Mouse (Mus musculus) CD4-positive helper T cell, adult 2 months (primary cell): ENCODE data around the gene Hfe2.

Experiments used
- DNase-seq: peaks from one replicate; pipeline ENCODE4 v3.0.0-alpha.2; 2012; ENCODE audit warnings: low read depth, missing footprints, low spot score

The Hfe2 gene

DNA sequence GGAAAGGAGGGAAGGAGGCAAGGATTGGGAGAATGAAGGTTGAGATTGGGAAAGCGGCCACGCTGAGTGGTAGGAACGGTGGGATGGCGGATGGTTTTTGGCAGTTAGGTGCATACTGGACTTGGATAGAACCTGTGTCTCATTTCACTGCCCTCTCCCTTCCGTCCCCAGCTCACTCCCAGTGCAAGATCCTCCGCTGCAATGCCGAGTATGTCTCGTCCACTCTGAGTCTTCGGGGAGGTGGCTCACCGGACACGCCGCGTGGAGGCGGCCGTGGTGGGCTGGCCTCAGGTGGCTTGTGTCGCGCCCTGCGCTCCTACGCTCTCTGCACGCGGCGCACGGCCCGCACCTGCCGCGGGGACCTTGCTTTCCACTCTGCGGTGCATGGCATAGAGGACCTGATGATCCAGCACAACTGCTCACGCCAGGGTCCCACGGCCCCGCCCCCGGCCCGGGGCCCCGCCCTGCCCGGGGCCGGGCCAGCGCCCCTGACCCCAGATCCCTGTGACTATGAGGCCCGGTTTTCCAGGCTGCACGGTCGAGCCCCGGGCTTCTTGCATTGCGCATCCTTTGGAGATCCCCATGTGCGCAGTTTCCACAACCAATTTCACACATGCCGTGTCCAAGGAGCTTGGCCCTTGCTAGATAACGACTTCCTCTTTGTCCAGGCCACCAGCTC lies 2.0 kb downstream of the Hfe2 start:
- DNase-seq, result no peak

DNA sequence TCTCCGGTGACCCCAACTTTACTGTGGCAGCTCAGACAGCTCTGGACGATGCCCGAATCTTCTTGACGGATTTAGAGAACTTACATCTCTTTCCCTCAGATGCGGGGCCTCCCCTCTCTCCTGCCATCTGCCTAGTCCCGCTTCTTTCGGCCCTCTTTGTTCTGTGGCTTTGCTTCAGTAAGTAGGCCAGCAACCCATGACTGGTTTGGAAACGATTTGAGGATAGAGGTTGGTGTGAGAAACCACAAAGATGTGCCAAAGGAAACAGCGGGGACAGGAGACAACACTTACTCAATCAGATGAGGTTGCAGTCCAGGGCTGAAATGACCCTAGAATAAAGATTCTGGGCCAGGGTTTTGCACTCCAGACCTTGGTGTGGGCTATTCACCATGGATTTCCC lies 3.5 kb downstream of the Hfe2 start:
- no peak for DNase-seq

DNA sequence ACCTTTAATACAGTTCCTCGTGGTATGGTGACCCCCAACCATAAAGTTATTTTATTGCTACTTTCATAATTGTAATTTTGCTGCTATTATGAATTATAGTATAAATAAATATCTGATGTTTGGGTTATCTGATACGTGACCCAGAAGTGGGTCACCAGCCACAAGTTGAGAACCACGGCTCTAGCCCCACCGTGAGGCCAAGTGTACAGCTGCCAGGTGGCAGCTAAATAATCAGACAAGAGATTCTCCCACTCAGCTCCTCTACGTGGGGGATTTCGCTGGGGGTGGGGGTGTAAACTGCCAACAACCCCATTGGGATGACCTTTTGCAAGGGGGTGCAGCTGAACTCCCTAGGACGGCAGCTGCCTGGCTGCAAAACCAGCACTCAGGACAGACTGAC lies 7.1 kb downstream of the Hfe2 start:
- DNase-seq, result no peak

DNA sequence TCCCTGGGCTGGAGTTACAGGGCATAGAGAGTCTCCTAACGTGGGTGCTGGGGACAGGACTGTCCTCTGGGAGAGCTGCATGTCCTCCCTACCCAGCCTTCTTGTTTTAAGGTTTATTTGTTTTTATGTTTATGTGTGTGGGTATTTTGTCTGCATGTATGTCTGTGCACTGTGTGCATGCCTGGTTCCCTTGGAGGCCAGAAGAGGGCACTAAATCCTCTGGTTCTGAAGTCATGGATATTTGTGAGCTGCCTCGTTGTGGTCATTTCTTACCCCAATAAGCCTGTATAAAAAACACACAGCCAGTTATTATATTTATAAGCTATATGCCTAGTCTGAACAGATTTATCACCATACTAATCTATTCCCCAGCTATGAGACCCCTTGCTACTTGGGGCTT lies 9.3 kb downstream of the Hfe2 start:
- DNase-seq, result no peak

DNA sequence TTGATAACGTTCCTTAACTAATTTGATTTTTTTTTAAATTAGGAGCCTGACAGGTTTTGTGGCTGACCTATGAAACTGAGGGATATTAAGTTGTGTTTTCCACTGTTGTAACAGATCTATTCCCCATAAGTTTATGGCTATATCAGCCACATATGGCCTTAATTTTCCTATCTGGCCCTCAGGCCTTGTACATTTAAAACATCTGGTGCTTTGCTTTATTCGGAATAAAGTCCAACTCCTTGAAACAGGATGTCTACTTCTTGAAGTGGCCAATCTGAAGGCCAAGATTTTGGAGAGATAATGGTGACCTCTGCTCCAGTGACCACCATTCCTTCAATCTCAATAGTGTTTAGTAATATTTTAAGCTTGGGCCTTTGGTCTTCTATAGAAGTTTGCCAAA lies 14.3 kb downstream of the Hfe2 start:
- DNase-seq, result no peak

DNA sequence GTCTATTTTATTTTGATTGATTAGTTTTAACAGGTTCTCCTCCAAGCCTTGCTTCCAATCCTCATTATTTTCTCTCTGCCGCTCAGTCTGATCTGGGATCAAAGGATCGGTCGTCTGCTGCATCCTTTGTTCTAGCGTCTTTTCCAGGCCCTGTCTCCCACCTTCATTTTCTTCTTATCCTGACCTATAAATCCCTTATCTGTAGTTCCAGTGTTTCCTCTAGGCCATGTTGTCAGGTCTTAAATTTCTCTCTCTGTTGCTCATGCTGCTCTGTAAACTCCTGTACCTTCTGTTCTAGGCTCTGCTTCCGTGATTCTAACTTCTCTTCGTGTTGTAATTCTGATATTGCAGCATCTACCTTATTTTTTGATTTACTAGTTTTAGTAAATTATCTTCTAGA lies 15.8 kb downstream of the Hfe2 start:
- no peak for DNase-seq

DNA sequence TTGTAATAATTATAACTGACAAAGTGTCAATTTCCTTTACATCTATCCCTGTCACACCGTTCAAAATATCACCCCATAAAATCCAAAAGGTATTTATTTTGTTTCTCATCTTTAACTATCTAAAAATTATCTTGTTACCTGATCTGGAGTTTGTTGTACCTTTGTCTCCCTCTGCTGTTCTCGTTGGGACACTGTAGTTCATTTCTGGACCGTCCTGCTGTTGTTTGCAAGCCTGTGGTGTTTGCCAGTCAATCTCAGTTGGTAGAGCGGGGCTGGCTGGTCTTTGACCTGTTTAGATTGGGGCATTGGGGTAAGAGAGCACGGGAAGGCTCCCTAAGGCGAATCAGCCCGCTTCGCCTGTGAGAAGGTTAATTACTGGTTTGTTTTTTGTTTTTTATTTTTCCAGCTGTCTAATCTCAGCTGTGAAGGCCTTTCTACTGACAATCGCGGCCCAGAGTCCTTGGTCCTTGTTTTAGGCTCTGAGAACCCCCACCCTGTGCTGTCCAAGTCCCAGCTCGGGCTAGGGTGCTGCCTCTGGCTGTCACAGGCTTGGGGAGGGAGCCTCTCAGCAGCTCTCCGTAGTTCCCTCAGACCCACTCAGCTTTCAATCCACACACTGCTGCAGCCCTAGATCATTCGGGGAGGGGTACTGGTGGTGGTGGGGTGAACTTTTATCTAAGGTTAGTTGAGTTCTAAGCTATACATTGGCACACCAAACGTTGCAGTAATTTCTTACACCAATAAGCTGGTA lies 16.5 kb downstream of the Hfe2 start:
- peak; percentile 24 for DNase-seq

DNA sequence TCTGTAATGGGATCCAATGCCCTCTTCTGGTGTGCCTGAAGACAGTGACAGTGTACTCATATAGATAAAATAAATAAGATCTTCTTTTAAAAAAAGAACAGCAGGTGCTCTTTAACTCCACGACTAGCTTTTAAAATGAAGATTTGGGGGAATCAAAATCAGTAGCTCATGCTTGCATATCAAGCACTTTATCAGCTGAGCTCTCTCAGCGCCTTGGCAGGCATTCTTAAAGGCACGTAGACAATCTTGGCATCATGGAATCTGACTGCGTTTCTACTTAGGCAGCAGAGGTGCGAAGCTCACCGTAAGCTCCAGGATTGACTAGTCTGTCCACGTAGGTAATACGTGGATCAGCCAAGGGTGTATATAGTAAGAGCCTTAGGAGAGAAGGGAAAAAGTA lies 17.6 kb downstream of the Hfe2 start:
- no peak for DNase-seq

DNA sequence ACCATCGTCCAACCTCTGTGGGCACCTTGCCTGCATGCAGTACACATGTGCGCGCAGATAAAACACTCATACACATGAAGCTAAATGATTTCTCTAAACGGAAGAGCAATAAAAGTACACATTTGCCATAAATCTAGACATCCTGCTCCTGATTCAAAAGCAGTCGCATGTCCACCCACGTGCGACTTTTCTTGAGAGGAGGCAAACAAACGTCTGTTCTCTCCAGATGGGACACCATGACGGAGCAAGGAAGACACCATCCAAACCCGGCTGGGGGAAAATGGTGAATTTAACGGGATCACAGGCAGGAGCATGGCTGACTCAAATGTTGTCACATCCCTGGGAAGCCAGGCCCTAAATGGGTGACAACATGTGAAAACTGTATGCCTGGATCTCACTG lies 18.4 kb downstream of the Hfe2 start:
- DNase-seq, result no peak

DNA sequence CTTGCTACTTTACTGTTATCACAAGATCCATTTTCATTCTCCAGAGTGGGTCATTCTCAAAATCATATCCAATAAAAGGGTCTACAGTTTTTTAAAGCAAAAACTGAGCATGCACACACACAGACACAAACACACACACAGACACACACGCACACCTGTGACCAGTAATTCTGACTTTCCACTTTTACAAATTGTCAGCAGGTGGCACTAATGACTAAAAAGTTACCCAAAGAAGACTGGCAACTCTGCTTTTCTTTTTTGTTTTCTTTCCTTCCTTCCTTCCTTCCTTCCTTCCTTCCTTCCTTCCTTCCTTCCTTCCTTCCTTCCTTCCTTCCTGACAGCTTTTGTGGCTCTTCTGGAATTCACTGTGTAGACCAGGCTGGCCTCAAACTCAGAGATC lies 20.6 kb downstream of the Hfe2 start:
- DNase-seq, result peak; percentile 29

DNA sequence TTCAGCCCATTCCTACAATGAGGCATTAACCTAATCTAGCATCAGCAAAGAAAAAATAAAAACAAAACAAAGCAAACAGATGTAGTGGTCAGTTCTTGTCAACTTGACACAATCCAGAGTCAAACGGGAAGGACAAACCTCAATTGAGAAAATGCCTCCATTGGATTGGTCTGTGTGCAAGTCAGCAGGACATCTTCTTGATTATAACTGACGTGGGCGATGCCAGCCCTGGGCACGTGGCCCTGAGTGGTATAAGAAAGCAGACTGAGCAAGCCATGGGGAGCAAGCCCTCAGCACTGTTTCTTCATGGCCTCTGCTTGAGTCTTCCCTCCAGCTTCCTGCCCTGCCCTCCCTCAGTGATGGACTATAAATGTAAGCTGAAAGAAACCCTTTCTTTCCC lies 21.9 kb downstream of the Hfe2 start:
- DNase-seq, result no peak

DNA sequence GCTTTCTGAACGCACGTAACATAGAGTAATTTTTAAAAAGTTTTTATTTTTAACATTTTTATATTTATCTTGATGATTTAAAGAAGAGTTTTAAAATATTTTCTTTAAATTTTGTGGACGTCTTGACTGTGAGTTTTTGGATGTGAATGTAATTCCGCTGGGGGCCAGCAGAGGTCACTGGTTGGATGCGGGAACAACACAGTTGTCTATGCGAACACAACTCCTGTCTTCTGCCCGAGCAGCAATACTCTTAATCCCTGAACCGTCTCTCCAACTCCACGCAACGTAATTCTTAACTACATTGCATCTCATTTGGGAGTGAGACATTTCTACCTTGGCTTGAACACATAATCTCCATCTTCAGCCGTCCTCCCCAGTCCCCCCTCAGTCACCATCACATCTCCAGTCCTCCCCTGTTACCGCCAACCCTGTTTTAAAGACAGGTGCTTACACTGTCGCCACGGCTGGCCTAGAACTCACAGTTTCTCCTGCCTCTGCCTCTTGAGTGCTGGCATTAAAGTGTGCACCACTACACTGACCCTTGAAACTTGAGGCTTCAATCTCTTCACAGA lies 22.5 kb downstream of the Hfe2 start:
- DNase-seq, result peak; percentile 74

DNA sequence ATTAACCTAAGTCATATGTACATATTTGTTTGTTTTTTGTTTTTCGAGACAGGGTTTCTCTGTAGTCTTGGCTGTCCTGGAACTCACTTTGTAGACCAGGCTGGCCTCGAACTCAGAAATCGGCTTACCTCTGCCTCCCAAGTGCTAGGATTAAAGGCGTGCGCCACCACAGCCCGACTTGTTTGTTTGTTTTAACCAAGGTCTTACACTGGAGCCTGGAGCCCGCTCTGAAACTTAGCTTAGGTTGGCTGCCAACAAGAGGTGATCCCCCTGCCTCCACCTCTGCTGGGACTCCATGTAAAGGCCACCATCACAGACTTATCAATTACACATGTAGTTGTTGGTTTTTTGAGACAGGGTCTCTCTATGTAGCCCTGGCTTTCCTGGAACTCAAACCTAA lies 23.9 kb downstream of the Hfe2 start:
- no peak for DNase-seq

DNA sequence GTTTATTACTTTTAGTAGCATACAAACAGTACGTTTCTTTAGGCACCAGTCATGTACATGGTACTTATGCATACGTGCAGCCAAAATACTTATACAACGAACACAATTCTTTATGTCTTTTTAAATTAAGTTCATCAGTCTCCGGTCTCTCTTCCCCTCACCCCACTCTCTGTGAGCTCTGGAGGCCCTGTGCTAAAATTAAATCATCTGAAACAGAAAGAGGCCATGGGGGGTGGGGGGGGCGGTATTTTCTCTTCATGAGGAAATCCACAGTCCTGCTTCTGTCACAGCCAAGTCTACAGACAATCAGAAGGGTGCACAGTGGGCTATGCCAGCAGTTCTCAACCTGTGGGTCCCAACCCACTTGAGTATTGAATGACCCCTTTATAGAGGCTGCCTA lies 24.4 kb downstream of the Hfe2 start:
- no peak for DNase-seq

DNA sequence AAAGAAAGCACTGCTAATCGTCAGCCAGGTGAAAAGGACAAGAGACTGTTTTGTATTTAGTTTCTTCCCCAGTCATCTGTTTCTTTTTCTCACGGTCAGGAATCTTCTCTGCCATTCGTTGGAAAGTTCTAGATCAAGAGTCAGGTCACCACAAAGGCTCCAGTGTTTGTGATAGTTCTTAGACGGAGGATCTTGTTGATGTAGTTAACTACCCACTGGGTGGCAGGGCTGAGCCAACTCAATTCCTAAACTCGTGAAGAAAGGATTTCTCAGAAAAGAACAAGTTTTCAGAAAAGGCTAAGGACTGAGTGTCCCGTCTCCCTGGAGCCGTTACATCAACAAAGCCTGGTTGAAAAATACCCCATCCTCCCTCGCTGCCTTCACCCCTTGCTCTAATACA lies 26.2 kb downstream of the Hfe2 start:
- peak; percentile 73 for DNase-seq

DNA sequence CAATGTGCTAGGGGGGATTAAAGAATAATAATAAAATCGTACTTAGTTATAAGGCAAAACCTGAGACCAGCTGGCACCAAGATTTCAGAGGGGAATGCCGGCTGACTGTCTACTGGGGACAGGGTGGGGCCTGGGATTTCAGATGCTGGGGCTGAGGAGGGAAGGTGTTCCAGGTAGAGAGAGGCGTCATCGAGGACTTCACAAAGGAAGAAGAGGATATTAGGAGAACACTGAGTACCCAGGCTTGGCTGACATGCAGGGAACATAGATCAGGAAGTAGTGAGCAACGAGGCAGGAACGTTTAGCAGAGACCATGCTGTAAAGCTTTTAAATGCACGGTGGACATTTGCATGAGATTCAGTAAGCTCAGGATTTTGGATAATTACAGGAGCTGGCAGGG lies 26.9 kb downstream of the Hfe2 start:
- no peak for DNase-seq

DNA sequence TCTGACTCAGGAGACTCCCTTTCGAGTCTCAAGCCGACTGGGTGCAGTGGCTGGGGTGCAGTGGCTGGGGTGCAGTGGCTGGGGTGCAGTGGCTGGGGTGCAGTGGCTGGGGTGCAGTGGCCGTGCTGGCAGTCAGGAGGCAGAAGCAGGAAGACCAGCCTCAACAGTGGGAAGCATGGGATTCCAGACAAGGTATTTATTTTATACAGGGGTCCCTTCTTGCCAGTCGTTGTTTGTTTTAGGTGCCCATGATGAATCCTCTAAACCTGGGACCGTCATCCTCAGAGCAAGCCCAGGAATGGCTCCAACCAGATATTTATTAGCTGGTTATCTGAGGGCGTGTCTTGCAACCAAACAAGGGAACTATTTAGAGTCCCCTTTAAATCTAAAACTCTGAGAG lies 28.6 kb downstream of the Hfe2 start:
- DNase-seq, result no peak

DNA sequence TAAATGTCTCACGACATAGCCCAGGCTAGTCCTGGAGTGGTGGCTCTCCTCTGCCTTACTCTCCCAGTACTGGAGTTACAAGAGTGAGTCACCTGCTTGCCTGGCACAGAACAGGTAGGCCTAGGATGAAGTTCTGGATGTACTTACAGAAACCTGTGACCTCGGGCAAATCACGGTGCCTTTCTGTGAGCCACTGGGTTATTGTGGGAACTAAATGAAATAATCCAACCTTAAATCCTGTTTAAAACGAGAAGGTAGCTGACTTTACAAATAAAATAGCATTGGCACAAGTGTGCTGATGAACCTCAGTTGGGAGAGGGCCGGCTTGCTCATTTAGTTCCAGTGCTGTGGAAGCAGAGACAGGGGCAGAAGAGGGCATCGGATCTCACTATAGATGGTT lies 29.3 kb downstream of the Hfe2 start:
- DNase-seq, result no peak

DNA sequence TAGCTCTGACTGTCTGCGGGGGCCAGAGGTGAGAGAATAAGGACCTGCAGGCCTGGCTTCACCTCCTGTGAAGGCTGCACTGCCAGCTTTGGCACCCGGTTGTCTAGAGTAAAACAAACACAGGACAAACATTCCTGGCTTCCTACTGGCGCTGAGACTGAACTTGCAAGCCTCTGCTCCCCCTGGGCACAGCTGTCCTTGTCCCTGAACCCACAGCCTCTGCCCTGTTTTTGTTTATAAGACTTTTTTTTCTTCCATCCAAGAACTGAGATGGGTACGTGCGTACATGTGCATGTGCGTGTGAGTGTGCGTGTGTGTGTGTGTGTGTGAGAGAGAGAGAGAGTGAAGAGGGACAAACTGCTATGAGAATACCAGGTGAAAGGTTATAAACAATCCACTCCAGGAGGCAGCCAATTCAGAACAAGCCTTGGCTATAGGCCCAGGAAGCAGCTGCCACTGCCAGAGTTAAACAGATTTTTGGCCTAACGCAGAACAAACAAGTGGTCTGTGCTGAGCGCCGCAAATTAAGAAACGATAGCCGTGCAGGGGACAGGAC lies 30.1 kb downstream of the Hfe2 start:
- peak; percentile 48 for DNase-seq

DNA sequence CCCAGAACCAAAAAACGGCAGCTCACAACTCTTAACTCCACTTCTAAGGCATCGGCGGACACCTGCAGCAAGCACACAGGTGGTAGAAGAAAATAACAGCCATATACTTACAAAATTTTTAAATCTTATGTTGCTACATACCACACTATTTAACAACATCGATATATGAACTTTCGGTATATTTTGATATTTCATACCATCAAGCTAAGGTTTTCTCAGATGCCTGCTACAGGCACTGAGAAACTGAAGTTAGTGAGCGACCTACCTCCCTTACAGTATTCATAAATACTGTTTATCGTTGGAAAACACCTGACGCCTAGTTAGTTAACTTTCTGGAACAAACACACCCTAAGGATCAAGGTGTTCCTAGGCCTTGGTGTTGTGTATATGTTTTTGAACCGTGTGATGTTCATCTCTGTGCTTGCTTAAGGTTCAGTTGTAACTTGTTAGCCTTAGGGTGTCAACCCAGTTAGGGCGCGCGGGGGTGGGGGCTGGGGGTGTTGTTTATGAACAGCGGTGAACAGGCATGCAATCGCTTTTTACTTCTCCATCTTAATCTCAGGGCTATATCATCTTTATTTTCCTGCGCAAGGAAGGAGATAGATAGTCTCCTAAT lies 31.1 kb downstream of the Hfe2 start:
- DNase-seq, result peak; percentile 42

DNA sequence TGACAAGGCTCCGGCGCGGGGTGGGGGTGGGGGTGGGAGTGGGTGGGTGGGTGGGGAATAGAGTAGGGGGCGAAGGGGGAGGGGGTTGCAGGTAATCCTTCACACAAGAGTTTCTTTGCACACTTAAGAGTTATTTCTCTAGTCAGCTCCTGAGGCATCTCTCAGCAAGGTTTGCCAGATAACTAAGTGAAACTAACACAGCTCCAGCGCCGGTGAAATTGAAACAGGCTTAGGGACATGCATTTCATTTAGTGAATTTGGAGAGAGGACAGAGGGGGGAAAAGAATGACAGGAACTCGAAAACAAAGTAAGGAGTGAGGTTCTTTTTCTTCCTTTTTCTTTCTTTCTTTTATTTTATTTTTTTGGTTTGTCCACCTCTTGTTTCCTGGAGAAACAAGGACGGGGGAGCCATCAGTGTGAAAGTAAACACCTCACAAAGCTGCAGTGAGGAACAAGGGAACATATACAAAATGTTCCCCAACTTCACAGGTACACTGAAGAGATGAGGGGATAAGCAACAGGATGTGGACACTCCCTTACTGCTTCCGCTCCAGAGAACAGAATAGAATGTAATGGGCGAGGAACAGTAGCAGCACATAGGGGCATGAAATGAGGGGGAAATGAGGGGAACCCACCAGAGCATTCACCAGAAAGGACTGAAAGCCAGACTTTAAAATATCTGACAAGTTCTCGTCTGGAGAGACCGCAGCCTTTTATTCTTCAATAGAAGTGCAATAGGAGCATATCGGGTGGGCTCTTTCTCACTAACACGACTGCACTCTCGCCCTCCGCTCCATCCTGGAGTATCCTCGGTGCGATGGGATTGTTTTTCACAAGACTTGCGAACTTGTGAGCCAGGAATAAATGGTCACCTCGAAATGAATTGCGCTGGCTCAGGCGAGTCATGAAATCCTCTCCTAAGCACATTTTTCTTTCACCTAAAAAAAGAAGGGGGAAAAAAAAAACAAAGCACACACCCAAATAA lies 32.0 kb downstream of the Hfe2 start:
- DNase-seq, result peak; percentile 80
